Mouse (Mus musculus): Measurements from ENCODE around the gene Unc5cl.
A peak's percentile ranks its signal among the peaks of the same experiment; 100 is the strongest.
"Not testable (repeated sequence)": the region's sequence is repeated elsewhere in the genome, so short reads cannot be mapped to it uniquely, and the experiment has no call there.

Unc5cl gene

DNA sequence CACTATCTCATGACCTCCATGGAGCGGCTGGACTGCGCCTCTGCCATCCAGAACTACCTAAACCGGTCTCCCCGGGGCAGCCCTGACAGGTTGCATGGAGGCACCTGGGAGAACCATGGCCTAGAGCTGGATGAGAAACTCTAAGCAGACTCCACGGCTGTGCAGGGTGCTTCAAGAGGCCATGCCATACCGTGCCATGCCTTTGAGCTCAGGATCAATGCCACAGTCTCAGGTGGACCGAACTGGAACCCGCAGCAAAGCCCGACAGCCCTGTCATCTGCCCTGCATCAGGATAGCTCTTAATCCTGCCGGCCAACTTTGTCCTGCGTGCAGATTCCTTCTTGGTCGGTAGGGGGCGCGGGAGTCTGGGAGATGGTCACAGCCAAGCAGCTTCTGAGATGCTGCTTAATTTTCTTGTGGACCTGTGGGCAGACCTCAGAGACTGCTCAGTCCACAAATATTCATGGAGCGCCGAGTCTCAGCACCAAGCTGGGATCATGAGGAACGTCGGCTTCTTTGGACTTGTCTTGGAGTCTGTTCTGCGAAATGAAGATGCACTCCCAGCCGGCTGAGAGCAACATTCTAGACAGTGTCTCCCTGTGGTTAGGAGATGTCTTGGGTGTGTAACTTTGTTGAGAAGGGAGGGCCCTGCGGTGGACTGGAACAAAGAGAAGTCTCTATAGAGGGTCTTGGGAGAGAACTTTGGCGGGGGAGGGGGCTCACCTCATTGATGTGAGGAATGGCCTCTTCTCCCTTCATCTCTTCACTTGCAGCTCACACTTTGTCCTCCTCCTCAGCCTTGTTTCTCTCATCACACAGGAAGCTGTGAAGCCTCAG lies 12.9 kb downstream of the Unc5cl start:
- peak; percentile 78 for DNase-seq (ENCODE audit: low spot score)

DNA sequence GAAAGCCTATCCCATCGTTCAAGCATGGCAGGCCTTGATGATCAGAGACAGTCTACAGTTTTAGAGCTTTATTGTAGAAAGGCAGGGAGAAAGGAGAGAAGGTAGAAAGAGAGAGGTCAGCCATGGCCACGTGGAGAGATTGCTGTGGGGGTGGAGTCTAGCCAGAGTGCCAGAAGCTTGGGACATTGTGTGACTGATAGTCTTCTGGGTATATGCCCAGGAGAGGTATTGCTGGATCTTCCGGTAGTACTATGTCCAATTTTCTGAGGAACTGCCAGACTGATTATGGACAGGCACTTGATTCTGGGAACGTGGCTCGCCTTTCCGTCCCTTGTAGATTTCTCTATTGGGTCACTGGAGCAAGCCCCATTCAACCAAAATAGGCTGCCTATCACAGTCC lies 19.6 kb downstream of the Unc5cl start:
- not testable (repeated sequence) for DNase-seq (ENCODE audit: low spot score)

DNA sequence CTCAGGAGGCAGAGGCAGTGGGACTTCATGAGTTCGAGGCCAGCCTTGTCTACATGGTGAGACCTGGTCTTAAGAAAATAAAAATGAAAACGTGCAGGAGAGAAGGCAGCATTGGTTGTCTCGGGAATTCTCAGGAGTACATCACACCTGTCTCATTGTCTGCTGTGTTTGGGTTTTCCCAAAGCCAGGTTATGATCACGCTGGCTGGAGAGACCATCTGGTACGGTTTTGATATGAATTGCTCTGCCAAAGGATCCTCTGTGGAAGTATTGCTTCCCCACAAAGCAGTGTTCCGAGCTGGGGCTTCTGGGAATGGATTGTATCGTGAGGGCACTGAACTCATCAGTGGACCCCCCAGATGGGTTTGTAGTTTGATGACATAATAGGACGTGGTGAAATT lies 20.7 kb downstream of the Unc5cl start:
- DNase-seq (ENCODE audit: low spot score): no peak

DNA sequence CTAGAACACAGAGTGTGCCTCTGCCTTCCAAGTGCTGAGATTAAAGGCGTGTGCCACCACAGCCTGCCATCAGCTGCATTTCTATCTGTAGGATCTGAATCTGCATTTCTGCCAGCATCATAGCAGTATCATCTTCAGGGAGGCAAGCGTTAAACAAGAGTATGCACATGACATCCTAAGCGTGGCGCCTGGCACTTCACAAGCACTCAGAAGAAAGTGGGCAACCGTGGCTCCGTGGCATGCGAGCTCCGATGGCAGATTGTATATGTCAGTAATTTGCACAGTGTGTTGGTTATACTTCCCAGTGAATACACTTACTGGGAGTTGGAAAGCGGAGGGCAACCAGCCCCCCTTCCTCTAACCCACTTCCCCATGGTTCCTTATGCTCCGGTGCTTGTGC lies 25.3 kb downstream of the Unc5cl start:
- DNase-seq (ENCODE audit: low spot score): no peak

DNA sequence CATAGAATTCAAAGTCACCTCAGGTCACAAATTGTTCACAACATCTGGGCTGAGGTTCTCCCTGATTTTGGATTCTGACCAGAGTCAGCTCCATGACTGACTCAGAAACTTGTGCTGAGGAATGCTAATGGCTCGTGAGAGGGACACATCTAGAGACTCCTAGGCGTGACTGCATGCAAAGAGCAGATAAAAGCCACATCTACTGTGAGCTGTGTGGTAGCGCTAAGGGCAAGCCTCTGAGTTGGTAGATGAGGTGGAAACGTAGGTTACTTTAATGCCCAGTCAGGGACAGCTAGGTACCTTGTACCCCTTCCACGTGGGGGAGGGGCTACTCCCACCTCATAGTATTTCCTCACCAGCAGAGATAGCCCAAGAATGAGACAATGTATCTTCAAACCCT lies 29.1 kb downstream of the Unc5cl start:
- no peak for DNase-seq (ENCODE audit: low spot score)

DNA sequence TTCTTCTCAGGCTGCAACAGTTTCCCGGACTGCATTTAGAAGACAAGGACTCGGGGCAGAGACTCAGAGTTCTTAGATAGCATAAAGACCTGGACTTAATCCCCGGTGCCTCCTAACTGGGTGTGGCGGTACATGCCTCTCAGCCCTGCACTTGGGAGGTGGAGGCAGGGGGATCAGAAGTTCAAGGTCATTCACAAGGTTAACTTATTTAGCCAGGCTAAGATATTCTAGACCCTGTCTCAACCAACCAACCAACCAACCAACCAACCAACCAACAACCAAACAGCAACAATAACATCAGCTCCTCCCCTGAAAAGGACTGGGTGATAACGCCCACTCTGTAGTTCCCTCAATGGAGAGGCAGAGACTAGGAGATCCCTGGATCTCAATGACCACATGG lies 29.5 kb downstream of the Unc5cl start:
- DNase-seq (ENCODE audit: low spot score): no peak

DNA sequence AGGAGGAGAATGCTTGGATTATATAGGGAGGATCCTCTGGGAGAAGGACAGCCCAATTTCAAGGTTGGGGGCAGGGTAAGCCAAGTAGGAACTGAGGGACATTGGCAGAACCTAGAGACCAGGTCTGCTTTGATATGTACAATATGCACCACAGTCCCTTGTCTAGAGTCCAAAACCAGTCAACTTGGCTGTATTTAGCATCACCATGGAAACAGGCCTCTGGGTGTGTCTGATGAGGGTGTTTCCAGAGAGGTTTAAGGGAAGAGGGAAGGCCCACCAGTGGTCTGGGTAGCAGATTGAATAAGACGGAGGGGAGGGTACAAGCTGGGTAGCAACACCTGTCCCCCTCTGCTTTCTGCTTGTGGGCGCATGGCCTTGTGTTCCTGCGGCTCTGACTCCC lies 34.8 kb downstream of the Unc5cl start:
- DNase-seq (ENCODE audit: low spot score): no peak

DNA sequence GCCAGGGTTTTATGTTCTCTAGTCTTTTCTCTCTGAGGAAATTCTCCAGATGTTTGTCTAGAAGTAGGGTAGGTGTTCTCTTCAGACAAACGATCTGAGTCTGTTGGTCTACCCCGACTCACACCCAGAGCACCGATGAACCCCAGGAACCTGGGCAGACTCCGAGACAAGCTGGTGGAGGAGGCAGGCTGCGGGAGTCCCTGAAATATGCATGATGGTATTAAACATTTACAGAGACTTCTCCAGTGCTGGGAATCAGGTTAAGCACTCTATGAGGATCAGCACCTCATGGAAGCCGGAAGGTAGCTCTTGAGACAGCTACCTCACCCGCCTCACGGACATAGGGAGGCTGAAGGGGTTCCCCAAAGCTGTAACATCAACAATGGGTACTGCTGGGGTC lies 37.9 kb downstream of the Unc5cl start:
- no peak for DNase-seq (ENCODE audit: low spot score)

DNA sequence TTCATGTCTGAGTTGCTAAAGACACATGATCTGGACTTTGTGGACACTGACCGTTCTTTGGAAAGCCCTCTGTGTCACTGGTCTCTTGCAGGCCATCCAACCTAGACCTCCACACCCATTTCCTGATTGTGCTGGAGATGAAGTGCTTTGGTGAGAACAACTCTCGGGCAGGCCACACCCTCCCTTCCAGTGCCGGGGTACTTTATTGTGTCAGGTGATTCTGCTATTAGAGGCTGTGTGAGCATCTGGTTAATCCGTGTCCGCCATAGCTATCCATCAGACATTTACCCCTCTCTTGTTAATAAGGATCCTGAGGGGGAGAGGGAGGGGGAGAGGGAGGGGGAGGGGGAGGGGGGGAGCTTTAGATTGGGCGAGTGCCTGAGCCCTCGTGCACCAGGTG lies 38.9 kb downstream of the Unc5cl start:
- no peak for DNase-seq (ENCODE audit: low spot score)

DNA sequence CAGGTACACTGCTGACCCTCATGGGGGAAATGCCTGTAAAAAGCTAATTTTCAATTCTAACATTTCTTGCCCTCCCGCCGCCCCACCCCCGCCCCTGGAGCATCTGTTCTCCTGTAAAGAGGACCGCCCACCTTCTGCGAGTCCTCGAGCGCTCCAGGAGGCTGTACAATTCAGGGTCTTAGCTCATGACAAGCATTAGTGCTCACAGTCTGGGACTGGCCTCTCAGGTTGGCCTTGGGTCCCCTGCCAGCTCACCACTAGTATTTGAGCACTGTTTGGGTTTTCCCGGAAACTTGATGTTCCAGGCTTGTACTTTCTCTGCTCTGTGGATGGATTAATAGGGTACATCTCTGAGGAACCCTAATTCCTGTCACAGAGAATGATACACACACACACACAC lies 39.3 kb downstream of the Unc5cl start:
- no peak for DNase-seq (ENCODE audit: low spot score)

DNA sequence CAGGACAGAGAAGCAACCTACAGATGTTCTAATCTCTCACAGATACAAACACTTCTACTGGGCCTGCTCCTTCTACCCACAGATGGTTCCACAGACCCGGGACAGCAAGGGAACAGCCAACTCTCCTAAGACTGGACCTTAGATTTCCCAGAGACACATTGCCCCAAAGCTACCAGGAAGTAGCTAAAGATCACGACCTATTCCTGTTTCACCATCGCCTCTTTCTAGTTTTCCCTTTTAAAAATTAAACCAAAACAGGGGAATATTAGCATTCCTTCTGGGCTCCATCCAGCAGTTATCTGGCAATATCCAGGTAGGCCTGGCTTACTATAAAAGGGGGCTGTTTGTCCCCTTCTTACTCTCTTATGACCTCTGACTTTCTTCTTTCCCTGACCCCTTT lies 43.3 kb downstream of the Unc5cl start:
- no peak for DNase-seq (ENCODE audit: low spot score)

DNA sequence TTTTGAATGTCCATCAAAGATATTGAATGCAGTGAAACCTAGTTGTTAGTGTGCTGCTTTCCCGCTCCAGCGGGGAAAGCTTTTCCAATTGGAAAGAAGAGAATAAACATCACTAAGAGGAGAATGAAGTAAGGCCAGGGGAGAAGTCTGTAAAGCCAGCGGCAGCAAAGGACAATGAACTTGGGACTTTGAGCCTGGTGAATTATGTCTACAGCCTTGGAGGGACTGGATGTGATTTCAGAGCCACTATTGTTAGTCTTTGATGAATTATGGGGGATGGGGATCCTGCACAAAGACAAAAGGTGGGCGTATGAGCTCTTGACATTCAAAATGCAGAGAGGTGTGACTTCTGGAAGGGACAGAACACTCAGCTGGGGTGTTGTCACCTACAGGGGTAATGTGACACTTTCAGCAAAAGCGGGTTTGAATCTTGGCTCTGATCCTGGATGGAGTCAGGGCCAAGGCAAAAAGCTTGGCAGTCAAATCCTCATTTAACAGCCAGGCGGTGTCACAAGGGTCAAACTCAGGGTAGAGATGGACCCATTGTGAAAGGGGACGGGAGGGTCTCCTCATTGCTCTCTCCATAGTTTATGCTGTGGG lies 46.2 kb downstream of the Unc5cl start:
- no peak for DNase-seq (ENCODE audit: low spot score)

DNA sequence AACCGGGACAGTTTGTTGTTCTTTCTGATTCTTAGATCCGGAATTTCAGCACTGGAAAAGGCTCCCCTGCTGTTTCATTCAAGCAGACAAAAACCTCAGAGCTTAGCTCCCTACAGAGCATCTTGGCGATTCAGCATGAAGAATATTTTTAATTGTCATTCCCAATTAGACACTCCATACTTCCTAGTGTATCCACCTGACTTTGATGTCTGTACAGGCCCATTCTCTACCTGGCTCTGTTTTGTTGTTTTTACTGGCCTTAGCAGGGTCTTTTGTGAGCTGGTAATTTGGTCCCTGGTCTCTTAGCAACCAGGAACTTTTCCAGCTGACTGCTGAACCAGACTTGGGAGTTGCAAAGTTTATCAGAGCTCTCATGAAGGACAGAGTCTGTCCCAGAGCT lies 50.3 kb downstream of the Unc5cl start:
- DNase-seq (ENCODE audit: low spot score): no peak

DNA sequence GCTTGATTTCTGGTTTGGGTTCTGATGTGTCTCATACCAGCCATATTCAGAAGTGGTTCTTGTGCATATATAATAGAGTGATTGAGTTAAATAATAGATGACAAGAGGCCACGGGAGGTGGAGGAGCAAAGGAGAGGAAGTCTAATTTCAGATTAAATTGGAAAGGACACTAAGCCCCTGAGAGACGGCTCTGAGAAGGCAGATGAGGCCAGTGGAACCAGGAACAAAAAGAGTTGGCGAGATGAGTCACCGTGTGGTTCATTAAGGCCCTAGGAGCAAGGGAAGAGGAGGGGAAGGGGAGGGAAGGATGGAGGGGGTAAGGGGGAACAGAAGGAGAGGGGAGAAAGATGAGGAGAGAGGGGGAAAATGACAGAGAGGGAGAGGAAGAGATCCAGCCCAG lies 52.3 kb downstream of the Unc5cl start:
- no peak for DNase-seq (ENCODE audit: low spot score)

DNA sequence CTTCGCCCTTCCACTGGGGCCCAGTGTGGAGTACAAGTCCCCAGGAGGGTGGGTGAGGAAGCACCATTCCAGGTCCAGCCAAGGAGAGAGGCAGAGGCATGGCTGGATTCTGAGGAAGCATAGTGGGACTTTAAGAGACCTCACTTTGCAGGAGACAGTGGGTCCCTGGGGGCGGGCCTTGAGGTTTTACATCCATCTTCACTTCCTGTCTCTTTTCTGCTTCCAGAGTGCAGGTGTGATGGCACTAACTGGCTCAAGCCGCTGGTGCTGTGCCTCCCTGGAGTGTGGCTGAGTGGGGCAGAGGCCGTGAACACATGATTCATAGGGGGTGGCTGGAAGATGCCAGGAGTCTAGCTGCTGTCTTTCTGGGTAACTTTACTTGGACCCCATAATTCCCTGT lies 54.9 kb downstream of the Unc5cl start:
- no peak for DNase-seq (ENCODE audit: low spot score)

DNA sequence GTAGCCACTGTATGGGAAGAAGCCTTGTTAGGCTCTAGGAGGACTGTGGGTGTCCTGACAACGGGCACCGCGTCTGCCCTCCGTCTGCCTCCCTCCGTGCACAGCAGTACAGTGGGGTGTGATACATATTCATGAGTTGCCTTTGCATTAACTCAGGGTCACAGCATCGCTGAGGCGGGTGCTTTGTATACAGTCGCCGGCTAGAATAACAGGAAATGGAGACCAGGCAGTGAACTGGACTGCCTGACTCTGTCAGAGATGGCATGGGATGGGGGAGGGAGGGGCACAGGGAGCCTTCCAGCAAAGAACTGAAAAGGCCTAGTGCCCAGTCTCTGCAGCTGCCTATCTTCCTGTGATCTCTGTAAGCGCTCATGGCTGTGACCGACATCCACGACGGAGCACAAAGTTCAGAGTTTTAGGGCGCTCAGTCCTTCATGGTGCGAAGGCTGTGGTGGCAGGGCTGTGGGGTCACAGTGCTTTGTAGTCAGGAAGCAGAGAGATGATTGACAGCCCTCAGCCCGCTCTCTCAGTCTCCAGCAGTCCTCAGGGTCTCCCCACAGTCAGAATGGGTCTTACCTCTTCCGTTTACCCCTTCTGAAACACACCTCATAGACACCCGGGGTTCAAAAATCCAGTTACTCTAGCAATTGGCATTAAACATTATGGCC lies 58.0 kb downstream of the Unc5cl start:
- DNase-seq (ENCODE audit: low spot score): no peak

DNA sequence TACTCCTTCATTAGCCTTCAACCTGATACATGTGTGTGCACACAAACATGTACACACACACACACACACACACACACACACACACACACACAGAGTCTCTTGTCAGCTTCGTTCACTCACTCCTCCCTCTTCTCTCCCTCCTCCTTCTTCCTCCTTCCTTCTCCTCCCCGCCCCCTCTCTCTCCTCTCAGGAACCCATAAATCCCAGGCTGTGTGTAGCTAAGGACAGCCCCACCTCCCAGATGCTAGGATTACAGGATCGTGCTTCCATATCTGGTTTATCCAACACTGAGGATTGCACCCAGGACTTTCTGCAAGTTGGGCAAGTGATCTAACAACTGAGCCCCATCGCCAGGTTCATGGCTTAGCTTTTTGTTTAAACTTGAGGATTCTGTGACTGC lies 59.9 kb downstream of the Unc5cl start:
- DNase-seq (ENCODE audit: low spot score): no peak

DNA sequence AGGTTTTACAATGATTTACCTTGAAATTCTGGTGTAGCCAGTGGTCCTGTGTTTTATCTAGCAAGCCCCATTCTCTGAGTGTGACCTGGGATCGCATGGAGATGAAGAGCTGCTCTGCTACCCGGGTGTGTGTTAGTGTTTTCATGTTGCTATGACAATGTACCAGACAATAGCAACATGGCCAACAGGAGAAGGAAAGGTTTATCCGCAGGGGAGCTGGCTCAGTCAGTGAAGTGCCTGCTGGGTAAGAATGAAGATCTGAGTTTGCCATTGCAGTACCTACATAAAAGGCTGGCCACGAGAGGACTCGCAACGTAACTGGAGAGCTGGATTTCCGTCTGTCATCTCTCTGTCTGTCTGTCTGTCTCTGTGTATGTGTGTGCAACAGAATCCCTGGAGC lies 64.3 kb downstream of the Unc5cl start:
- DNase-seq (ENCODE audit: low spot score): no peak

DNA sequence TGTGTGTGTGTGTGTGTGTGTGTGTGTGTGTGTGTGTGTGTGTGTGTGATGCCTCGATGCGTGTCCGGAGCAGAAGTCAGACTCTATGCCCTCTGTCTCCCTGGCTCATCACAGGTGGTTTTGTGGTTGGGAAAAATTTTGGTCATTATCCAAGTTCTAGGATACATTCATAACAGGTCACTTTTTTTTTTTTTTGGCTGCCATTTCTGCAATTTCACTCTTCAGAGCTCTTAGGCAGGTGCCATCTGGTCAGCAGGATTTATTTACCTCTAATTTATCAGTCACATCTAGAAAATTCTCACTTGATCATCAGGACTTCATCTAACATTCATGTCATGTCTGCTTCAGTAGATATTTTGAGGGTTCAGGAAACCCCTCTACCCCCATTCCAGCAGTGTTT lies 65.7 kb downstream of the Unc5cl start:
- DNase-seq (ENCODE audit: low spot score): no peak

DNA sequence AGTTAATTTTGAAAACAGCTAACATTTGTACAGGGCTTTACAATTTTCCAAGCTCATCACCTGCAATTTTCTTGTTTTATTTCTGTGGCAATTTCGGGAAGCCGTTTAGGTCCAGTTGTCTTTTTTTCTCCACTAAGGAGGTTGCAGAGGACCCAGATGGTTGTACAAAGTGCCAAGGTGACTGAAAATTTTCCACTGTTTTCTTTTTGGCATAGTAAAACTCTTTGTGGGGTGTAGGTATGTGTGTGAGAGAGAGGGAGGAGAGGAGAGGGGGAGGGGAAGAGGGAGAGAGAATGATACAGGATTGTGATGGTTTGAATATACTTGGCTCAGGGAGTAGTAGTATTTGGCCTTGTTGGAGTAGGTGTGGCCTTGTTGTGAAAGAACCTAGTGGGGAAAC lies 68.4 kb downstream of the Unc5cl start:
- no peak for DNase-seq (ENCODE audit: low spot score)

DNA sequence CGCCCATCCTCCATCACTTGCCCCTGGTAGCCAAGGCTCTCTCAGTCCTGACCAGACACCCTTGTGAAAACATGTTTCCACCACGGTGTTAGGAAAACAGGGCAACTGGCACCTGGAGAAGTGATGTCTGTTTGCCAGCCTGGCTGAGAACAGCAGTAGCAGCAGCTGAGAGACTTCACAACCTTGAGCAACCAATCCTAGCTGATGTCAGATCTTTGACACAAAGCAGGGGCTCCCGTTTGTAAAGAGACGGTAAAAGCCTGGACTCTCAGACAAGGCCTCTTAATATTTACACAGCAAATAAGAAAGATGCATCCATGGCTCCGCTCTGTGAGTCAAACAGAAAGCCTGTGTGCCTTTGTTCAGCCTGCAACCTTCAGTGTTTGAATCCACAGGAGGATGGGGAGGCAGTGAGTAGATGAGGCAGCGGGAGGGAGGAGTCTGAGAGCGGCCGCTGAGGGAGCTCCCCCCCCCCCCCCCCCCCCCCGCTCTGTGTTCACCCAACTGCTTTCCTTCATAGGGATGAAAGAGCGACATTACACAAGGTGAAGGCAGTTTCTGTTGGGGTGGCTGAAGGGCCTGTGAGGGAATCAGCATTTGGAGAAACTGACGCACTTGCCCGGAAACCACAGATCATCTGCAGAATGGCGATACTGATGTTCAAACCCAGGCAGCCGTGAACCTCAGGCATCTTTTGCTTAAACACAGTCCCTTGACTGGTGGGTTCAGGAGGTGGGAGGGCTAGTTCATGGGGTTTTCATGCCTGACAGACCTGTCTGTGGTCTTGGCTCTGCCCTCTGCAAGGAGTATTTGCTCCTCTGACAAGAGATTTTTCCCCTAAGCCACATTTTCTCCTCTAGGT lies 79.4 kb downstream of the Unc5cl start:
- no peak for DNase-seq (ENCODE audit: low spot score)

DNA sequence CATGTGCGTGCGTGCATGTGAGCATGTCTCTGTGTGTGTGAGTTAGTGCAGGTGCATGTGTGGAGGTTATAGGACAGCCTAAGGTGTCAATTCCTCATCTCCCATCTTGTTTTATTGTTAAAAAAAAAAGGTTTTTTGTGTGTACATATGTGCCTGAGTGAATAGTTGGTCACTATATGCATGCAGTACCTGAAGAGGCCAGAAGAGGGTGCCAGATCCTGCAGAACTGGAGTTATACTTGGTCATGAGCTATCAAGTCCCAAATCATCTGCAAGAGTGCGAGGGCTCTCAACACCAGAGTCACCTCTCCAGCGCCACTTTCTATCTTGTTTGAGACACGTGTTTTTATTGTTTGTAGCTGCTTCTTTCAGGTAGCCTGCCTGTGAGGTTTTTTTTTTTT lies 83.6 kb downstream of the Unc5cl start:
- no peak for DNase-seq (ENCODE audit: low spot score)

DNA sequence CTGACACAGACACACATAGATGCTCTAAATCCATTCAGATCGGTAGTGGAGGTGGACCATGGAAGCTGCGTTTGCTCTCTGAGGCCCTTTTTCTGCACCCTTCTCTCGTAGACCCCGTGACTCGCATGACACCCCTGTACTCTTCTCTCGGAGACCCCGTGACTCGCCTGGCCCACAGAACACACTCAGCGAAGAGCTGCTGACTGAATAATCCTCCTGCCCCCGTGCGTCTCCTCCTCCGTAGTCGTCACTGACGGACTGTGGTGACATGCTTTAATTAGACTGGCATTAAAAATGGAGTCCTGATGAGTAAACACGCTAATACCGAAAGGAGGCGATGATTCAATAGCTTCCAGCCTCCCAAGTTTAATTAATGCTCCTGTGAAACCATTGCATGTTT lies 84.6 kb downstream of the Unc5cl start:
- no peak for DNase-seq (ENCODE audit: low spot score)

Measured in lung, postnatal 25 days (tissue).